Mouse (Mus musculus): ENCODE data around the gene Tmem217.
"Not testable (repeated sequence)": the region's sequence is repeated elsewhere in the genome, so short reads cannot be mapped to it uniquely, and the experiment has no call there.

Tmem217 gene

GRCm38 (mm10) chr17:29502005-29502668 is 50.0 kb downstream of the Tmem217 start:
- no peak for DNase-seq (ENCODE audit: low spot score)

GRCm38 (mm10) chr17:29500802-29501469 is 51.2 kb downstream of the Tmem217 start:
- DNase-seq (ENCODE audit: low spot score), result no peak

GRCm38 (mm10) chr17:29500243-29500740 is 51.9 kb downstream of the Tmem217 start:
- no peak for DNase-seq (ENCODE audit: low spot score)

GRCm38 (mm10) chr17:29499511-29499910 is 52.7 kb downstream of the Tmem217 start:
- DNase-seq (ENCODE audit: low spot score), result no peak

- not testable (repeated sequence) for DNase-seq (ENCODE audit: low spot score)
Observed at GRCm38 (mm10) chr17:29498952-29499351, 53.2 kb downstream of the Tmem217 start.

GRCm38 (mm10) chr17:29498028-29498427 is 54.2 kb downstream of the Tmem217 start:
- no peak for DNase-seq (ENCODE audit: low spot score)

- DNase-seq (ENCODE audit: low spot score), result not testable (repeated sequence)
Observed at GRCm38 (mm10) chr17:29497481-29497880, 54.7 kb downstream of the Tmem217 start.

- DNase-seq (ENCODE audit: low spot score), result no peak
Observed at GRCm38 (mm10) chr17:29497071-29497354, 55.2 kb downstream of the Tmem217 start.

- DNase-seq (ENCODE audit: low spot score), result no peak
Observed at GRCm38 (mm10) chr17:29496211-29497070, 55.7 kb downstream of the Tmem217 start.

- DNase-seq (ENCODE audit: low spot score), result no peak
Observed at GRCm38 (mm10) chr17:29494732-29495076, 57.5 kb downstream of the Tmem217 start.

- DNase-seq (ENCODE audit: low spot score), result no peak
Observed at GRCm38 (mm10) chr17:29494062-29494731, 58.0 kb downstream of the Tmem217 start.

- DNase-seq (ENCODE audit: low spot score), result no peak
Observed at GRCm38 (mm10) chr17:29493461-29493980, 58.7 kb downstream of the Tmem217 start.

GRCm38 (mm10) chr17:29492269-29493191 is 59.7 kb downstream of the Tmem217 start:
- DNase-seq (ENCODE audit: low spot score), result peak; percentile 90

- peak; percentile 69 for DNase-seq (ENCODE audit: low spot score)
Observed at GRCm38 (mm10) chr17:29491591-29492268, 60.5 kb downstream of the Tmem217 start.

- no peak for DNase-seq (ENCODE audit: low spot score)
Observed at GRCm38 (mm10) chr17:29490713-29491581, 61.2 kb downstream of the Tmem217 start, which contains the start of gene Pim1. Pim1 (plus strand) TSS chr17:29490753.

GRCm38 (mm10) chr17:29489971-29490712 is 62.0 kb downstream of the Tmem217 start:
- DNase-seq (ENCODE audit: low spot score), result peak; percentile 99

GRCm38 (mm10) chr17:29488978-29489970 is 62.9 kb downstream of the Tmem217 start:
- no peak for DNase-seq (ENCODE audit: low spot score)
